Mouse (Mus musculus) cerebellum, adult 2 months (tissue): Measurements from ENCODE around the gene Arhgap30. TPM values are rescaled to one million over a fixed set of nuclear protein-coding genes. Genes with fewer than 3 reads are reported as not detected.
A peak's percentile ranks its signal among the peaks of the same experiment; 100 is the strongest.

Source experiments
- DNase-seq, 2 experiments: peaks; one replicate each; pipeline ENCODE4 v3.0.0; 2021
- H3K27ac ChIP-seq: fragments of 200-500 bp; 2 replicates; pipeline ENCODE4 v1.5.1; 2012; ENCODE audit warnings: low read length, control low read depth, inconsistent platforms; ENCODE audit not compliant: insufficient read depth
- H3K27me3 ChIP-seq: fragments of 200-500 bp; 2 replicates; pipeline ENCODE4 v1.6.1; 2012; ENCODE audit warnings: inconsistent platforms, mild to moderate bottlenecking, low read length, moderate library complexity; ENCODE audit not compliant: control insufficient read depth, insufficient read depth
- H3K4me1 ChIP-seq: fragments of 200-500 bp; 2 replicates; pipeline ENCODE4 v1.6.1; 2011; ENCODE audit warnings: low read length; ENCODE audit not compliant: control insufficient read depth, insufficient read depth
- H3K4me3 ChIP-seq: fragments of 200-500 bp; replicated peaks from 2 replicates; pipeline ENCODE3; 2011; ENCODE audit warnings: mild to moderate bottlenecking, low read depth, low read length, control low read depth; ENCODE audit not compliant: insufficient read depth
- CTCF ChIP-seq: fragments of 200-500 bp; IDR thresholded peaks from 2 replicates; pipeline ENCODE4 v1.5.1; 2011; ENCODE audit warnings: low read depth, mild to moderate bottlenecking, control low read depth, low read length, moderate library complexity, borderline replicate concordance; ENCODE audit not compliant: insufficient read depth
- POLR2A ChIP-seq: fragments of 200-500 bp; IDR thresholded peaks from 2 replicates; pipeline ENCODE4 v1.6.1; 2011; ENCODE audit warnings: low read length, control low read depth, borderline replicate concordance; ENCODE audit not compliant: insufficient read depth
- WGBS: fragments of 180-500 bp; shearing (Covaris S2); methylation state at CpG from one replicate; pipeline ENCODE4 v1.1.7; 2018; 5-methylcytosine and 5-hydroxymethylcytosine counted together
- polyA plus RNA-seq: library from polyadenylated mRNA; depleted of rRNA; stranded (reverse); fragments of >200 nt; gene quantifications from 2 replicates; pipeline ENCODE4 v1.2.3, GENCODE M21; 2012

The Arhgap30 gene
- polyA plus RNA-seq, 1 experiment: 0.65 TPM

DNA sequence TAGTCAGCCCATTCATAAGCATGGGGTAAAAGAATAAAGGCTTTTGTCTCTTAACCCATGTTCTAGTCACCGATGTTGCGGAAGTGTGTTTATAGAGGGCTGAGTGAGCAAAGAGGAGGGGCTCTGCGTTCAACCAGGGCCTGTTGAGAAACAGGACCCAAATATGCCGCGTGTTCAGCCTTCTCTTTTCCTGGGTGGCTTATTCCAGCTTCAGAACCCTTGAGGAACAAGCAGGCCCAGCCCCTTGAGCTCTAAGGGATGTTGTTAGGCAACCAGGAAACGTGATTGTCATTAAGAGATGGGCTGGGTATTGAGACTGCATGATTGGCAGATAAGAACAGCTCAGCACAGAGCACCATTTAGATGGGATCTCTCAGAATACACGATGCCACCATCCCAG is 22.8 kb upstream of the Arhgap30 start:
- no peaks in the 10 kb centered on the region for H3K27me3 ChIP-seq
- H3K4me3 ChIP-seq: no peak overlapping the region
- no peak overlapping the region for H3K27ac ChIP-seq
- H3K4me1 ChIP-seq: peaks cover 6% of the 10 kb centered on the region; the same call in 1 of the 2 replicates
- 62% methylated on average over 7 of the region's 7 CpGs for WGBS
- DNase-seq: no peak
- TF ChIP-seq CTCF: no peak
- no peak for TF ChIP-seq POLR2A

- TF ChIP-seq CTCF: no peak
- no peak for TF ChIP-seq POLR2A
- no peak for DNase-seq
- Histone ChIP-seq H3K4me3 (no peak within 1 kb of the TSS), H3K27me3 (no peaks in the 10 kb centered on the region), H3K27ac (no peak within 1 kb of the TSS), H3K4me1 (no peaks in the 10 kb centered on the region)
- WGBS: 41% methylated on average over 20 of the region's 20 CpGs
These were observed 18.8 kb upstream of the Arhgap30 start, which contains the start of gene Nectin4 for GRCm38 (mm10) chr1:171369845-171370556. Gene Nectin4 (plus strand): TSS chr1:171370099.

DNA sequence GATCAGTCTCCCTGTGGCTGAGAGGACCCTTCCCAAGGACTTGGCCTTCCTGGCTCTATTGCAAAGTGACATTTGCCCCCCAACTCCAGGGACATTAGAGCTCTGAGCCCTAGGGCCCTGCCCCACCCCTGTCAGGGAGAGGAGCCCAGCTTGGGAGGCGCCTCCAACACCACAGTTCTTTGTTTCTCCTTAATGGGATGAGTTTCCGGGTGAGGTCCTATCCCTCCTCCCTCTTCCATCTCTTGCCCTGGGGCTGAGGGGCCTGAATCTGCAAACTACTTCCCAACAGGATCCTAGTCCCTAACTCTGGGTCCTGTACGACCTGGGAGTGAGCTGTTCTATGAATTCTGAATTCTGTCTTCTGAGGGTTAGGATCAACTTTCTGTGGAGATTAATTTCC is 15.9 kb upstream of the Arhgap30 start:
- Histone ChIP-seq H3K4me1 (peaks cover 2% of the 10 kb centered on the region; the same call in 1 of the 2 replicates), H3K27ac (no peak overlapping the region), H3K4me3 (no peak overlapping the region), H3K27me3 (no peaks in the 10 kb centered on the region)
- no peak for TF ChIP-seq CTCF
- TF ChIP-seq POLR2A: no peak
- WGBS: 56% methylated on average over 3 of the region's 3 CpGs
- DNase-seq: no peak

DNA sequence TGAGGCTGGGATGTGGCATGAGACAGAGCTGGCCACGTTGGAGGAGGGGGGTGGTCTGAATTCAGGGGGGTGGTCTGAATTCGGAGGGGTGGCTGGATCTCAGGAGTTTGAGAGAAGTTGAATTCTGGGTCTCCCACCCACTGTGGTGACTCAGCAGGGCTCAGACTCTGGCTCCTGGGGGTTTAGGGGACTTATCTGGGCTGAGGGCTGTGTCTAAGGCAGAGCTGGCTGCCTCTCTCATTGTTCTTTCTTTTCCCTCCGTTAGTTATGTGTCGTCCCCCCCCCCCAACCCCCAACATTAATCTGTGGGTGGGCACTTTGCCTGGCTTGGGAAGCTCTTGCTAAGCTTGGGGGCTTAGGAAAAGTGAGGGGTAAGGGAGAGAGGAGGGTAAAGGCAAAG is 14.8 kb upstream of the Arhgap30 start:
- no peak for DNase-seq
- Histone ChIP-seq H3K27me3 (no peaks in the 10 kb centered on the region), H3K4me3 (no peak overlapping the region), H3K4me1 (peaks cover 9% of the 10 kb centered on the region; the same call in 1 of the 2 replicates), H3K27ac (no peak overlapping the region)
- no peak for TF ChIP-seq POLR2A
- no peak for TF ChIP-seq CTCF
- 0% methylated on average over 4 of the region's 4 CpGs for WGBS

- H3K27ac ChIP-seq: no peak overlapping the region
- TF ChIP-seq POLR2A: no peak
- TF ChIP-seq CTCF: no peak
- H3K4me3 ChIP-seq: no peak overlapping the region
- H3K4me1 ChIP-seq: peaks cover 9% of the 10 kb centered on the region
- WGBS: 59% methylated on average over 9 of the region's 9 CpGs
- H3K27me3 ChIP-seq: no peaks in the 10 kb centered on the region
- DNase-seq: no peak
These were observed 13.1 kb upstream of the Arhgap30 start for GRCm38 (mm10) chr1:171375646-171376097.

DNA sequence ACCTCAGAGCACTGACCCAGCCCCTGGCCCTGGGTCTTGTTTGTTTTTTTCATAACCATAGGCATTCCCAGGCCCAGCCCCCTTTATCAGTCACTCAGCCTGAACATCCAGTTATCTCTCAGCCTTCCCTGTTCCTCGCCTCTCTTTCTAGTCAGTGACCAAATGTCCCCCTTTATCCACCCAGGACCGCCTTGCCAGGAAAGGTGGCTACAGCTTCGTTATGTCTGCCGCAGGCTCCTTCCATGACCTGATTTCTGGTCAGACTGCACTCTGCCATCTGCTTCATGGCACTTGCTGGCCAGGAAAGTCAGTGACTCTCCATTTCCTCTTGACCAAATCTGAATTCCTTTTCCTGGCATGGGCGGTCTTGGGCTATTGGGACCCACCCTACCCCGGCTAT is 10.5 kb upstream of the Arhgap30 start:
- H3K4me1 ChIP-seq: peaks cover 9% of the 10 kb centered on the region
- TF ChIP-seq POLR2A (no peak), CTCF (no peak)
- H3K27me3 ChIP-seq: no peaks in the 10 kb centered on the region
- WGBS: 22% methylated on average over 6 of the region's 6 CpGs
- H3K27ac ChIP-seq: peak overlapping the region; percentile 6
- peak; percentile 56 to 71 for DNase-seq
- no peak overlapping the region for H3K4me3 ChIP-seq

DNA sequence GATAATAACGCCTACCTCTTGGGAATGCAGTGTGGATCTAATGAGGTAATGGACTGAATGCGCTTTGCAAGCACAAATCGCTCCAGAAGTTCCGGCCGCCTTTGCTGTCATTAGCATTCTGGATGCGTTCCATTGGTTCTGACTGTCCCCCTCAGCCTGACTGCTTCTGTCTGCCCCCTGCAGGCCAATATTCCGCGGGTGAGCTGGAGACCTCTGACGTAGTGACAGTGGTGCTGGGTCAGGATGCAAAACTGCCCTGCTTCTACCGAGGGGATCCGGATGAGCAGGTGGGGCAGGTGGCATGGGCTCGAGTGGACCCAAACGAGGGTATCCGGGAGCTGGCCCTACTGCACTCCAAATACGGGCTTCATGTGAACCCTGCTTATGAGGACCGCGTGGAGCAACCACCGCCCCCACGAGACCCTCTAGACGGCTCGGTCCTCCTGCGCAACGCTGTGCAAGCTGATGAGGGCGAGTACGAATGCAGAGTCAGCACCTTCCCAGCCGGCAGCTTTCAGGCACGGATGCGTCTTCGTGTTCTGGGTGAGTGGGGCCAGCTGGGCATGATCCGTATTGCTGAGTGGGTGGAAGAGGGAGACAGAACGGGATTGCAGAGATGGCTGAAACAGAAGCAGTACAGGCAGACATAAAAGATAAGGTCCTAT is 8.7 kb upstream of the Arhgap30 start:
- no peaks in the 10 kb centered on the region for H3K27me3 ChIP-seq
- peak; percentile 85 to 86 for DNase-seq
- peak overlapping the region; percentile 17 for H3K27ac ChIP-seq
- H3K4me1 ChIP-seq: peaks cover 9% of the 10 kb centered on the region
- TF ChIP-seq CTCF: peak; percentile 75
- TF ChIP-seq POLR2A: no peak
- peak overlapping the region; percentile 58 for H3K4me3 ChIP-seq
- WGBS: 2% methylated on average over 31 of the region's 31 CpGs
